Mouse (Mus musculus): ENCODE results near the gene Tnrc6c. TPM values are rescaled to one million over a fixed set of nuclear protein-coding genes. Genes with fewer than 3 reads are reported as not detected.

Gene Tnrc6c
- polyA plus RNA-seq, 1 experiment from 2014 or later, result 12.6 TPM

DNA sequence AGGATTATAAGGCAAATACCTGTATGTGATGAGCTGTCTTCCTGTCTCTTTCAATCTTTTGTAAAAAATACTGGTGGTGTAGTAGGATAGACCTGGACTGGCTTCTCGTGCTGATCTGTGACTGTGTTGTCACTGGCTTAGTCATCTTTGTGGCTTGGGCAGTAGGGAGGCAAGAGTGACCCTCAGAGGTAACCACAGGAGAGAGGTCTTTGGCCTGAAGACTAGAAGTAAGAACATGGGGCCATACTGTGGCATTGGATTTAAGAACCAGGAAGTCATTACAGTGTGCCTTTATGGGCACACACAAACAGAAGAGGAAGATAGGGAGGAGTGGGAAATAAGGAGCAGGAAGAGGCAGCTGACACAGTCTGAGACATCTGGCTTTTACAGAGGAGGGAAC lies 58.0 kb downstream of the Tnrc6c start:
- ATAC-seq (replicated peaks; ENCODE audit: low FRiP score, low TSS enrichment, low read depth) (no peak), DNase-seq (ENCODE audit: low spot score) (no peak)
- Histone ChIP-seq H3K9ac (ENCODE audit: low read length) (no peak overlapping the region), H3K4me2 (ENCODE audit: low read length) (no peak overlapping the region), H3K27ac (ENCODE audit: low read depth) (no peak overlapping the region), H3K36me3 (ENCODE audit: control insufficient read depth, insufficient read depth, low read length) (peaks cover 31% of the 10 kb centered on the region), H3K4me3 (ENCODE audit: low read depth, low read length) (no peak overlapping the region), H3K4me1 (replicated peaks; ENCODE audit: control insufficient read depth, insufficient read depth, low read length) (no peaks in the 10 kb centered on the region), H3K27me3 (replicated peaks; ENCODE audit: control insufficient read depth, insufficient read depth, low read length) (no peaks in the 10 kb centered on the region), H3K9me3 (ENCODE audit: control insufficient read depth, low read length) (no peaks in the 10 kb centered on the region)
- 77% methylated on average over 1 of the region's 1 CpGs for WGBS

DNA sequence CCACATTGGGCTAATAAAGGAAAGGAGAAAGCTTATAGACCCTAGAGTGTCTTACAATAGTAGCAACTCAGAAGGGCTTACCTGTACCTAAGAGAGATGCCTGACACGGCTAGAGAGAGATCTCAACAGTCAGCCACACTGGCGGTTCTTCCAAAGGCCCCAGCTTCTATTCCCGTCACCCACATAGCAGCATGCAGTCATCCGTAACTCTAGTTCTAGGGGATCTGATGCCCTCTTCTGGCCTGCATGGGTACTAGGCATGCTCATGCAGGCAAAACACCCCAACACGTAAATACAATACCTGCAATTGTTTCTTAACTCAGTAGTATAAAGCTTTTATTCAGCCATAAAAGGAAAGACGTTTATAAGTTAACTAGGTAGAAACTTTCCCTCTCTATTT lies 59.3 kb downstream of the Tnrc6c start:
- H3K9me3 ChIP-seq (ENCODE audit: control insufficient read depth, low read length), result no peaks in the 10 kb centered on the region
- no peaks in the 10 kb centered on the region for H3K27me3 ChIP-seq (replicated peaks; ENCODE audit: control insufficient read depth, insufficient read depth, low read length)

GRCm38 (mm10) chr11:117718838-117719237 lies 64.7 kb downstream of the Tnrc6c start:
- 87% methylated on average over 3 of the region's 3 CpGs for WGBS
- no peak for ATAC-seq (replicated peaks; ENCODE audit: low FRiP score, low TSS enrichment, low read depth)
- H3K36me3 ChIP-seq (ENCODE audit: control insufficient read depth, insufficient read depth, low read length), result peaks cover 80% of the 10 kb centered on the region
- H3K4me1 ChIP-seq (replicated peaks; ENCODE audit: control insufficient read depth, insufficient read depth, low read length), result no peaks in the 10 kb centered on the region
- no peaks in the 10 kb centered on the region for H3K27me3 ChIP-seq (replicated peaks; ENCODE audit: control insufficient read depth, insufficient read depth, low read length)
- no peak overlapping the region for H3K4me2 ChIP-seq (ENCODE audit: low read length)
- no peak overlapping the region for H3K27ac ChIP-seq (ENCODE audit: low read depth)
- no peaks in the 10 kb centered on the region for H3K9me3 ChIP-seq (ENCODE audit: control insufficient read depth, low read length)
- no peak overlapping the region for H3K9ac ChIP-seq (ENCODE audit: low read length)
- DNase-seq (ENCODE audit: low spot score), result no peak
- no peak overlapping the region for H3K4me3 ChIP-seq (ENCODE audit: low read depth, low read length)

More for the DNA sequence above, 59.3 kb downstream of the Tnrc6c start:
- no peak overlapping the region for H3K4me2 ChIP-seq (ENCODE audit: low read length)
- H3K4me1 ChIP-seq (replicated peaks; ENCODE audit: control insufficient read depth, insufficient read depth, low read length), result no peaks in the 10 kb centered on the region
- 93% methylated on average over 6 of the region's 6 CpGs for WGBS
- no peak overlapping the region for H3K9ac ChIP-seq (ENCODE audit: low read length)
- no peak overlapping the region for H3K4me3 ChIP-seq (ENCODE audit: low read depth, low read length)
- DNase-seq (ENCODE audit: low spot score), result no peak
- peaks cover 41% of the 10 kb centered on the region for H3K36me3 ChIP-seq (ENCODE audit: control insufficient read depth, insufficient read depth, low read length)
- ATAC-seq (replicated peaks; ENCODE audit: low FRiP score, low TSS enrichment, low read depth), result no peak
- H3K27ac ChIP-seq (ENCODE audit: low read depth), result no peak overlapping the region

DNA sequence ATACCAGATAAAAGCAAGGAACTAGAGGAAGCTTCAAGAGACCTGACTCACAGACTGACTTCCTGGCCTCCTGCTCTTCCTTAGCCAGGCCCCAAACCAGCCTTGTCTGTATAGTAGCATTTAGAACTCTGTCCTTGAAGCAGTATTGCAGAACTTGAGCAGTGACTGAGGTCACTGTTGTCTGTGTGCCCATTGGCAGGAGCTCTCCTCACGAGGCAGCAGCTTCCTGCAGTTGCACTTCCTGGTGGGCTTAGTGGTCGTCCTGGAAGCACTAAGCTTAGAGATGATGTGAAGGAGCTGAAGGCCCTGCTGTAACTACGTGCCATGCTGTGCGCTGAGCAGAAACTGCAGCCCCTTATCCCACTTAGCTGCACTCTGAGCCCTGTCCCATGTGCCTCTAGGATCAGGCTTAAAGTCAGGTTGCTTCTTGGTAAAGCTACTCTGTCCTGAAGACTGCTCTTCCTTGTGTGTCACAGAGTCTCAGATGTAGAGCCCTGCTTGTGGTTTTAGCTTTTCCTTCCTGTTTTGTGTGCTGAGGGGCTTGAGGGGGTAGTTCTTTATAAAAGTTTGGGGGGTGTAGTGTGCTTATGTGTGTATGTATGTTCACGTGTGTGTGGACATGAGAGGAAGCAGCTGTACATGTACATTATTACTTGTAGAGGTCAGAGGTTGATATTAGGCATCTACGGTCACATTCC lies 70.7 kb downstream of the Tnrc6c start:
- 86% methylated on average over 6 of the region's 6 CpGs for WGBS
- DNase-seq (ENCODE audit: low spot score) (no peak), ATAC-seq (replicated peaks; ENCODE audit: low FRiP score, low TSS enrichment, low read depth) (no peak)
- no peak overlapping the region for H3K4me3 ChIP-seq (ENCODE audit: low read depth, low read length)
- H3K4me2 ChIP-seq (ENCODE audit: low read length), result no peak overlapping the region
- H3K9ac ChIP-seq (ENCODE audit: low read length), result no peak overlapping the region
- H3K4me1 ChIP-seq (replicated peaks; ENCODE audit: control insufficient read depth, insufficient read depth, low read length), result peaks cover 6% of the 10 kb centered on the region; the same call in 1 of the 2 replicates
- H3K27me3 ChIP-seq (replicated peaks; ENCODE audit: control insufficient read depth, insufficient read depth, low read length), result no peaks in the 10 kb centered on the region
- no peaks in the 10 kb centered on the region for H3K9me3 ChIP-seq (ENCODE audit: control insufficient read depth, low read length)
- H3K27ac ChIP-seq (ENCODE audit: low read depth), result no peak overlapping the region
- H3K36me3 ChIP-seq (ENCODE audit: control insufficient read depth, insufficient read depth, low read length), result peaks cover 37% of the 10 kb centered on the region

DNA sequence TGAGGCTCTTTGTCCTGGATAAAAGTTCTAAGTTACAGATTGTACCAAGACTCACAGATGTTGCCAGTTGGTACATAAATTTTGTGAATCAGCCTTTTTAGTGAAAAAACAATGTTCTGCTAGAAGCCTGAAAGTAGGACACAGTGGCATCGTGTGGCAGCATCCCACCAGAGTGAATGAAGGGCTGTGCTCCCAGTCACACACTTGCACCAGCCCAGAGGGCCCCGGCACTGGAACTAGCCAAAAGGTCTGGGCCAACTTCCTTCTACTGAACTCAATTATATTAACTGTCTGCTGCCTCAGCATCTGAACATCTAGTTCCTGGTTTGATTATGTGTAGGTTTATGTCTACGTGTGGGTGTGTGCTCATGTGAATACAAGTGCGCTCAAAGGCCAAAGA lies 72.9 kb downstream of the Tnrc6c start:
- no peaks in the 10 kb centered on the region for H3K9me3 ChIP-seq (ENCODE audit: control insufficient read depth, low read length)
- H3K9ac ChIP-seq (ENCODE audit: low read length), result no peak overlapping the region
- no peaks in the 10 kb centered on the region for H3K27me3 ChIP-seq (replicated peaks; ENCODE audit: control insufficient read depth, insufficient read depth, low read length)
- ATAC-seq (replicated peaks; ENCODE audit: low FRiP score, low TSS enrichment, low read depth) (no peak), DNase-seq (ENCODE audit: low spot score) (no peak)
- WGBS, result 91% methylated on average over 4 of the region's 4 CpGs
- H3K36me3 ChIP-seq (ENCODE audit: control insufficient read depth, insufficient read depth, low read length), result peaks cover 15% of the 10 kb centered on the region
- H3K4me2 ChIP-seq (ENCODE audit: low read length), result no peak overlapping the region
- peaks cover 8% of the 10 kb centered on the region; the same call in 1 of the 2 replicates for H3K4me1 ChIP-seq (replicated peaks; ENCODE audit: control insufficient read depth, insufficient read depth, low read length)
- H3K4me3 ChIP-seq (ENCODE audit: low read depth, low read length), result no peak overlapping the region
- no peak overlapping the region for H3K27ac ChIP-seq (ENCODE audit: low read depth)

DNA sequence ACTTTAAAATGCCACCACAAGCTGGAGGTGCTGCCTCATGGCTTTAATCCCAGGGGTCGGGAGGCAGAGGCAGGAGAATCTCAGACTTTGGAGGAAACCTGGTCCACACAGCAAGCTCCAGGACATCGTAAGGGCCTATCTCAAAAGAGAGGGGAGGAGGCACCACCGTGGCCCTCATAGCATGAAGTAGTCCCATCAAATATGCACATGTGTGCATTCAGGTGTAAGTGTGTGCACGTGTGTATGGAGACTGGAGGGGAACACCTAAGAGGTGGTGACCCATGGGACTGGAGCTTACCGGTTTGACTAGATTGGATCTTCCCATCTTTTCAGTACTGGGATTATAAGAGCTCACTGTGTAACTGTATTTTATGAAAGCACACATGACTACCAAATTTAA lies 74.2 kb downstream of the Tnrc6c start:
- peaks cover 11% of the 10 kb centered on the region for H3K36me3 ChIP-seq (ENCODE audit: control insufficient read depth, insufficient read depth, low read length)
- no peak overlapping the region for H3K27ac ChIP-seq (ENCODE audit: low read depth)
- no peaks in the 10 kb centered on the region for H3K27me3 ChIP-seq (replicated peaks; ENCODE audit: control insufficient read depth, insufficient read depth, low read length)
- no peak overlapping the region for H3K4me3 ChIP-seq (ENCODE audit: low read depth, low read length)
- DNase-seq (ENCODE audit: low spot score), result no peak
- ATAC-seq (replicated peaks; ENCODE audit: low FRiP score, low TSS enrichment, low read depth), result no peak
- no peak overlapping the region for H3K4me2 ChIP-seq (ENCODE audit: low read length)
- peaks cover 8% of the 10 kb centered on the region; the same call in 1 of the 2 replicates for H3K4me1 ChIP-seq (replicated peaks; ENCODE audit: control insufficient read depth, insufficient read depth, low read length)
- H3K9ac ChIP-seq (ENCODE audit: low read length), result no peak overlapping the region
- 91% methylated on average over 5 of the region's 5 CpGs for WGBS
- H3K9me3 ChIP-seq (ENCODE audit: control insufficient read depth, low read length), result no peaks in the 10 kb centered on the region

DNA sequence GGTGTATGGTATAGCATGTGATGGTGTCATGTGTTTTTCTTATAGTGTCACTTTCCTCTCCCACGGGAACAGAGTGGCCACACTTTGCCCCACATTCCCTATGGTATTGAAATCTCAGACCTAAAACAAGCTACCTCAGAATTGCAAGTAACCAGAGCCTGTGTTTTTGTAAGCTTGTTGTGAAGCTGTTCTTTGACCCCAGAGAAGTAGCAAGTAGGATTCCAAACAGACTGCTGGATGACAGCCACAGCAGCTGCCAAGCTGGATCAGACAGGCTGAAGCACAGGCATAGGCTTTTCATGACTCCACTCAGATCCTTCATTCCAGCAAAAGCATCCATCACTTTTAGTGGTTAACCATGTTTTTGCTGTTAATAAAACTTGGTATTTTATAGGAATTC lies 74.8 kb downstream of the Tnrc6c start:
- H3K4me1 ChIP-seq (replicated peaks; ENCODE audit: control insufficient read depth, insufficient read depth, low read length), result peaks cover 8% of the 10 kb centered on the region; the same call in 1 of the 2 replicates
- H3K36me3 ChIP-seq (ENCODE audit: control insufficient read depth, insufficient read depth, low read length), result peaks cover 14% of the 10 kb centered on the region
- DNase-seq (ENCODE audit: low spot score) (no peak), ATAC-seq (replicated peaks; ENCODE audit: low FRiP score, low TSS enrichment, low read depth) (no peak)
- H3K9ac ChIP-seq (ENCODE audit: low read length), result no peak overlapping the region
- 55% methylated on average over 1 of the region's 1 CpGs for WGBS
- H3K4me2 ChIP-seq (ENCODE audit: low read length), result no peak overlapping the region
- no peaks in the 10 kb centered on the region for H3K27me3 ChIP-seq (replicated peaks; ENCODE audit: control insufficient read depth, insufficient read depth, low read length)
- no peak overlapping the region for H3K4me3 ChIP-seq (ENCODE audit: low read depth, low read length)
- no peaks in the 10 kb centered on the region for H3K9me3 ChIP-seq (ENCODE audit: control insufficient read depth, low read length)
- no peak overlapping the region for H3K27ac ChIP-seq (ENCODE audit: low read depth)

- H3K4me2 ChIP-seq (ENCODE audit: low read length), result no peak overlapping the region
- 88% methylated on average over 3 of the region's 3 CpGs for WGBS
- H3K27ac ChIP-seq (ENCODE audit: low read depth), result no peak overlapping the region
- H3K36me3 ChIP-seq (ENCODE audit: control insufficient read depth, insufficient read depth, low read length), result peaks cover 14% of the 10 kb centered on the region
- ATAC-seq (replicated peaks; ENCODE audit: low FRiP score, low TSS enrichment, low read depth) (no peak), DNase-seq (ENCODE audit: low spot score) (no peak)
- no peaks in the 10 kb centered on the region for H3K27me3 ChIP-seq (replicated peaks; ENCODE audit: control insufficient read depth, insufficient read depth, low read length)
- peaks cover 8% of the 10 kb centered on the region; the same call in 1 of the 2 replicates for H3K4me1 ChIP-seq (replicated peaks; ENCODE audit: control insufficient read depth, insufficient read depth, low read length)
- H3K9ac ChIP-seq (ENCODE audit: low read length), result no peak overlapping the region
- no peaks in the 10 kb centered on the region for H3K9me3 ChIP-seq (ENCODE audit: control insufficient read depth, low read length)
- no peak overlapping the region for H3K4me3 ChIP-seq (ENCODE audit: low read depth, low read length)
Observed at GRCm38 (mm10) chr11:117729341-117729740, 75.3 kb downstream of the Tnrc6c start.

Data from intestine, embryonic 14.5 days (tissue).